Mouse (Mus musculus): ENCODE results near the gene Vwa7.
"Not testable (repeated sequence)": the region's sequence is repeated elsewhere in the genome, so short reads cannot be mapped to it uniquely, and the experiment has no call there.

Gene Vwa7

GRCm38 (mm10) chr17:35016376-35016775, at the start of gene Vwa7:
TSS of gene Vwa7 (plus strand) at chr17:35016579.
- DNase-seq, result peak; percentile 57

- not testable (repeated sequence) for DNase-seq
Observed at GRCm38 (mm10) chr17:34969822-34970221, 46.6 kb upstream of the Vwa7 start, which contains the start of gene Gm20481. TSS of gene Gm20481 (plus strand) at chr17:34969912.

- DNase-seq, result peak; percentile 3
Observed at GRCm38 (mm10) chr17:34970850-34971249, 45.5 kb upstream of the Vwa7 start.

GRCm38 (mm10) chr17:34971694-34972068, 44.7 kb upstream of the Vwa7 start:
- not testable (repeated sequence) for DNase-seq

GRCm38 (mm10) chr17:34972069-34972749, 44.2 kb upstream of the Vwa7 start, which contains the start of the genes Hspa1a and Hspa1l:
TSS of gene Hspa1a (minus strand) at chr17:34972156.
TSS of gene Hspa1l (plus strand) at chr17:34972703.
- peak; percentile 95 for DNase-seq

GRCm38 (mm10) chr17:34975581-34976492, 40.5 kb upstream of the Vwa7 start:
- no peak for DNase-seq

- DNase-seq, result no peak
Observed at GRCm38 (mm10) chr17:34977000-34977399, 39.4 kb upstream of the Vwa7 start.

- DNase-seq, result no peak
Observed at GRCm38 (mm10) chr17:34978239-34978638, 38.1 kb upstream of the Vwa7 start.

- no peak for DNase-seq
Observed at GRCm38 (mm10) chr17:34979631-34980030, 36.7 kb upstream of the Vwa7 start.

GRCm38 (mm10) chr17:34980655-34981054, 35.7 kb upstream of the Vwa7 start:
- peak; percentile 86 for DNase-seq

- DNase-seq, result peak; percentile 94
Observed at GRCm38 (mm10) chr17:34981690-34982180, 34.6 kb upstream of the Vwa7 start, which contains the start of gene Lsm2. TSS of gene Lsm2 (plus strand) at chr17:34981862.

GRCm38 (mm10) chr17:34982328-34982727, 34.1 kb upstream of the Vwa7 start:
- DNase-seq, result no peak

- DNase-seq, result peak; percentile 59
Observed at GRCm38 (mm10) chr17:34984218-34984617, 32.2 kb upstream of the Vwa7 start.

GRCm38 (mm10) chr17:34994751-34995150, 21.6 kb upstream of the Vwa7 start:
- no peak for DNase-seq

GRCm38 (mm10) chr17:34995192-34995591, 21.2 kb upstream of the Vwa7 start:
- DNase-seq, result not testable (repeated sequence)

- not testable (repeated sequence) for DNase-seq
Observed at GRCm38 (mm10) chr17:34995927-34996326, 20.5 kb upstream of the Vwa7 start.

GRCm38 (mm10) chr17:34996411-34997141, 19.8 kb upstream of the Vwa7 start:
- no peak for DNase-seq

GRCm38 (mm10) chr17:34997142-34997483, 19.3 kb upstream of the Vwa7 start:
- no peak for DNase-seq

GRCm38 (mm10) chr17:34998526-34999430, 17.6 kb upstream of the Vwa7 start:
- DNase-seq, result no peak

GRCm38 (mm10) chr17:34999871-35000716, 16.3 kb upstream of the Vwa7 start:
- not testable (repeated sequence) for DNase-seq

Data from kidney, adult 9 months (tissue).